Mouse (Mus musculus) adrenal gland, postnatal 14 days (tissue): Measurements from ENCODE around the gene Sys1. TPM values are rescaled to one million over a fixed set of nuclear protein-coding genes. Genes with fewer than 3 reads are reported as not detected.

ENCODE experiments used
- DNase-seq: peaks from one replicate; pipeline ENCODE4 v3.0.0; 2021; ENCODE audit warnings: mixed read lengths
- total RNA-seq: library from RNA; stranded (reverse); gene quantifications from 2 replicates; pipeline ENCODE4 v1.2.3, GENCODE M21; 2021

Gene Sys1
- total RNA-seq, 1 experiment from 2014 or later: 31.2 TPM

GRCm38 (mm10) chr2:164434681-164435080 is 22.1 kb upstream of the Sys1 start:
- no peak for DNase-seq

GRCm38 (mm10) chr2:164435216-164436090 is 21.3 kb upstream of the Sys1 start:
- no peak for DNase-seq

DNA sequence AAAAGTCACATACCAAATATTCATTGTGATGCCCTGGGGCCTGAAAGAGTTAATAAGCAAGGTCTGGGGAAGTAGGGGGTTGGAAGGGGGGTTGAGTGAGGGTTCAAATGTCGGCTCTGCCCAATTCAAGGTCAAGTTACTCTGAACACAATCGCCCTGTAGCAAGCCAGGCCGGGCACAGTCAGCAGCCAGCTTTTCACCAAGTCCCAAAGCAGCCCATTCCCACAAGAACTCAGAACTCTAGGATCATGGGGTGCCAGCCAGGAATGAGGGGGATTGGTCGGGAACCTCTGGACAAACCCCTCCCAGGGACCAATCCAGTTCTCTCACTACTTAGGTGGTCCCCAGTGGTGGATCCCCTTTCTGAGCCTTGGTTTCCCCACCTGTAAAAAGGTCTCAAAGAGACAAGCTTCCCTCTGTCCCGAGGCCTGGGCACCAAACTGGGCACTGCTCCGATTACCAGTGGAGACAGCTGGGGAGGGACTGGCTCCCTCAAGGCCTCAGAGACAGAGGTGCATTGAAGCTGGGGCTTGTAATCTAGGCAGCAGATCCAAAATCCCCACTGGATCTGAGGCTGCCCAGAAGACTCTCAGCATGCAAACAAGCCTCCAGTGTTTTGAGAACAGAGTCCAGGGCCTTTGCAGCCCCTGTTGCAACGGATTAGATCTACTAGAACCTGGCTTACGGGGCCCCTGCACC is 20.4 kb upstream of the Sys1 start:
- DNase-seq: peak; percentile 46

- no peak for DNase-seq
These were observed 19.8 kb upstream of the Sys1 start for GRCm38 (mm10) chr2:164436961-164437360.

DNA sequence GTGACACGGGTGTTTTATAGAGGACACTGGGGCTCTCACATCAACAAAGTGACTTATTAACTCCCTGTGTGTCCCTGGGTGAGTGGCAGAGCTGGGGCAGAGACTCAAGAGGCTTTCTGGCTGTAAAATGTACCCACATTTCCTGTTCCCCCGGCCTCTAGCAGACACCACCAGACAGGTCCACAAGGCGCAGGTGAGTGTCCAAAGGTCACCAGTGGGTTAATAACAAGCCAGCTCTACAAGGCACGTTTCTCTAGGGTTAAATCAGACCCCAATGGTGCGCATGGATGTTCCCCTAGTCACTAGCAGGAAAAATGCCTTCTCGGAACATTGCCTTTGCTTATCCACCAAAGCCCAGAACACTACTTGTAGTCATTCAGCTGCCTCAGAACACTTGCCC is 19.1 kb upstream of the Sys1 start:
- no peak for DNase-seq

- no peak for DNase-seq
These were observed 18.5 kb upstream of the Sys1 start for GRCm38 (mm10) chr2:164438257-164438656.

DNA sequence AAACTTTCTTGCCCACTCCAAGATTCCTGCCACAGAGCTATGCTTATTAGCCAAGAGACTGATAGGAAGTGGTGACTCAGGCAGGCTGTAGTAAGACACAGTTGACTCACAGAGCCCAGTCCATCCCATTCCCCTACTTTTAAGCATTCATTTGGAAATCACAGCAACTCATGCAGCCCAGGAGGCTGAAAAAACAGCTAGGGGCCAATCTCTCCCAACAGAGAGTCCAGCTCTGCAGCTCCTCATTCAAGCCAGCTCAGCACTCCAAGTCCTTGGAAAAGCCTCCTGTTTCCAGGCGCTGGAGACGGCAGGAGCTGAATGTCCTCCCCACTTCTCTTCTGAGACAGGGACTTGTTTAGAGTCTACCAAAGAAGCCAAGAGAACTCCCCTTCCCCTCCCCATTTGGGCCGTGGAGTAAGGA is 17.8 kb upstream of the Sys1 start:
- peak; percentile 40 for DNase-seq

GRCm38 (mm10) chr2:164440314-164440713 is 16.4 kb upstream of the Sys1 start:
- DNase-seq: no peak

DNA sequence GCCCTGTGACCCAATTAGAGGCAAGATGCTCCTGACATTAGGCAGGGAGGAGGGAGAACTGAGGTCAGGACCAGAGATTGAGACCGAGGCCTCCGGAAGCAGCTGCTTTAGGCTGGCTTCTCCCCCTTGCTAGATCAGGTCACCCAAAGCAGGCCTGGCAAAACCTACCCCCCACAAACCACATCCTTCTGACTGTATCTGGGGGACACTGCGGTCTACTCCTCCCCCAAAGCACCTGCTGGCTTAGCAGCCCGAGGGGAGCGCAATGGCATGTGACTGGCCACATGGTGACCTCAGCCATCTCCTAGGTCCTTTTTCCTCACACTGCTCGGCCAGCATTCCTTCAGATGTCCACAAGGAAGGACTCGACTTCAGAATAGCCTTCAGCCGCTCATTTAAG is 15.6 kb upstream of the Sys1 start:
- peak; percentile 32 for DNase-seq

DNA sequence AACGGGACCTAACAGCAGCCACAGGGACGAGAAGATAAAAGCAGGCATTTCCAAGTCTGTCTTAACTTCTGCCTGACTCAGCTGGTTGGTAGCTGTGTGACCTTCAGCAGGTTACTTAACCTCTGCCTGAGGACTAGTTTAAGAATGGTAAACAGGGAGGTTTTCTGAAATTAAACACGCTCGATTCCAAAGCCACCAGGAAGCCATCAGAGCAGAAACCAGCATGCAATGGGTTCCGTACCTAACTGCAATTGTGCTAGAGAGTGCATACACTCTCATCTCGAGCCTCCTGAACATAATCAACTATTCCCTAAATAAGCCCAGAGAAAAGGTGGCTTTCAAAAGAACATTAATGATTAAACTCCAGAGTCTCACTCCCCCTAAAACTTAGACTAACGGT is 15.0 kb upstream of the Sys1 start:
- no peak for DNase-seq

- peak; percentile 83 for DNase-seq
These were observed 14.3 kb upstream of the Sys1 start for GRCm38 (mm10) chr2:164442315-164443050.

DNA sequence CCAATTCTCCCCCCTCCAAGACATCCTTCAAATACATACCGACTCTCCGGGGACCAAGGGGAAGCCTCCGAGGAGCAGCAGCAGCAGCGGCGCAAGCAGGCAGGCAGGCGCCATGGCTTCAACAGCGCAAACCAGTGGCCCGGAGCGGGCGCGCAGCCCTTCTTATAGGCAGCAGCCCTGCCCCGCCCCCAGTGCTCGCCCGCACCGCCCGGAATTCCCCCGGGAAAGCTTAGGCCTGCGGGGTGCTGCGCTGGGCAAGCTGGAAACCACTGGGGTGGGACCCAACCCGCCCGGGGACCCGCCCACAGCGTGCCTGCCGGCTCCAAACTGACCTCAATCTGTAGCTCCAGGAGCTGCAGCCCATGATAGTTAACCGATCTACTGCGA is 13.7 kb upstream of the Sys1 start:
- DNase-seq: peak; percentile 95

GRCm38 (mm10) chr2:164443460-164444000 is 13.2 kb upstream of the Sys1 start, which contains the start of gene Sdc4:
Gene Sdc4 (minus strand): TSS chr2:164443887.
- DNase-seq: peak; percentile 34

GRCm38 (mm10) chr2:164444701-164445100 is 12.1 kb upstream of the Sys1 start:
- no peak for DNase-seq

DNA sequence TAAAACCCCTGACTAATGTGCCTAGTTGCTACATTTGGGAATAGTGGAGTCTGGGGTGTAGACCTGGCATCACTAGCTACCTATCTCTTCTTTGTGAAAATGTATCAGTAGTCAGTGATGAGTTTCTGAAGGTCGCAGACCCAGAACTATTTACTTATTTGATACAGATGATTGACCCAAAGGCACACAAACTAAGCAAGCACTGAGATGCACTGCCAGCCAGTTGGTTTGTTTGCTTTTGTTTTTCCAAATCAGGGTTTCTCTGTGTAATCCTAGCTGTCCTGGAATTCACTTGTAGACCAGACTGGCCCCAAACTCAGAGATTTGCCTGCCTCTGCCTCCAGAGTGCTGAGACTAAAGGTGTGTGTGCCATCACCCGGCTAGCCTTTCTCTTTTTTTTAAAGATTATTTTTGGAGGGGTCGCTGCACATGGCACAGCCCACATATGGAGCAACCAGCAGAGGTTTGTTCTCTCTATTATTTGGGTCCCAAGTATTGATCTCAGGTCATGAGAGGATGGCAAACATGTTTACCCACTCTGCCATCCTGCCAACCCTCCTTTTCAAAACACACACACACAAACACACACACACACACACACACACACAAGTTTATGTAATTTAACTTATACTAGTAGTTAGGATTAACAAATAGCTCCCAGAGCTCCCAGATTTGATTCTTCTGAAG is 11.2 kb upstream of the Sys1 start:
- no peak for DNase-seq

DNA sequence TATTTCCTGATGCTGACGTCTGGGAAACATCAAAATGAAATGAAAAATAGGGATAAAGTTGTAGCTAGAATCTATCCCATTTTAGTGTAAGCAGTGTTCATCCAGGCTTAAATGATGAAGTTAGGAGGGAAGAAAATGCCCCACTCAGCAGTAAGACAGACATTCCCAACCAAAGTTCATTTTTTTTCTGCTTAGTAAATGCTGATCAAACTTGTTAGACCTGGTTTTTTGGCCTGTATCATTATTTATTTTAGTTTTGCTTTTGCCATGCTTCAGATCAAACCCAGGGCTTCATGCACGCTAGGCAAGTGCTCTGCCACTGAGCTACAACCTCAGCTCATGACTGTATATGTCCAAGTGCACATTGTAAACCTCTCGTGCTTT is 10.7 kb upstream of the Sys1 start:
- DNase-seq: no peak

DNA sequence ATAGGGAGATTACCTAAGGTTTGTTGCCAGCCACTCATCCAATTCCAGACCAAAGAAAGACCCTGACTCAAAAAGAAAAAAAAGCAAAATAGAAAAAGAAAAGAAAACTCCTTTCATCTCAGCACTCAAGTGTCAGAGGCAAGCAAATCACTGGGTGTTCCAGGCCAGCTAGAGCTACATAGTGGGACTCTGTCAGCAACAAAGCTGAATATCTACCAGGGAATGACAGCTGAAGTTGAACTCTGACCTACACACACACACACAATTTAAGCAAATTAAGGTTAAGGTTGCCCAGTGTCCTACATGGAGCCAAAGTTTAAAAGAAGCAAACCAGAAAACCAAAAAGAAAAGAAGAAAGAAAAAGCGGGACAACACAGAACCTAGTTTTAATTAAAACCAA is 8.6 kb upstream of the Sys1 start:
- no peak for DNase-seq

GRCm38 (mm10) chr2:164448921-164449320 is 7.8 kb upstream of the Sys1 start:
- no peak for DNase-seq

DNA sequence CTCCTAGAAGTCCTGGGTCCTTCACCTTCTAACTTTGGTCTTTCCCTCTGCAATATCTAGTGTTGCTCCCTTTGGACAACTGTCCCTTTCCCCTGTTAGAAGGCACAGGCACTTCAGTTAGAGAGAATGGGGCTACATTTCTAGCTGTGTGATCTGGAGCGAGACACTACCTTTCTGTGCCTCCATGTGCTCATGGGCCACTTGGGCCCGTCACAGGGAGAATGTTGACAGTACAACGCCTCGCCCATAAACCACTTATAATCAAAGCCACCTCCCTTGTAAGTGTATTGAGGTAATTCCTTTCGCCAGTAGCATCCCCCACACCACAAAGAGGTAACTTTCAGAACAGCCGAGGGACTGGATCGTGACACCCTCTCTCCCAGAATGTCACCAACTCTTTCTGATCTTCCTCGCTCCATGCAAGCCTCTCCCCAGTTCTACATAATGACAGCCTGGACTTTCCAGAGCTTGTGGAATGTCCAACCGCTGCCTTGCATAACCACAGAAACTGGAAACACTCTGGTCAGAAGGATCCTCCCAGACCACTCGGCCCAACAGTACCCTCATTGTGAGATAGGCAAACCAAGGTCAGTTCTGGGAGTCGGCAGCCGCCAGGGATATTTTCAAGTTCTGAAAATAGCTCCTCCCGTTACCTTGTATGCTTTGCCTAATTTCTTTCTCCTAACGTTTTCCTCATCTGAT is 7.3 kb upstream of the Sys1 start:
- DNase-seq: no peak

GRCm38 (mm10) chr2:164452000-164452676 is 4.6 kb upstream of the Sys1 start:
- no peak for DNase-seq
